Mouse (Mus musculus): Measurements from ENCODE around the gene Pkp2.

DNA sequence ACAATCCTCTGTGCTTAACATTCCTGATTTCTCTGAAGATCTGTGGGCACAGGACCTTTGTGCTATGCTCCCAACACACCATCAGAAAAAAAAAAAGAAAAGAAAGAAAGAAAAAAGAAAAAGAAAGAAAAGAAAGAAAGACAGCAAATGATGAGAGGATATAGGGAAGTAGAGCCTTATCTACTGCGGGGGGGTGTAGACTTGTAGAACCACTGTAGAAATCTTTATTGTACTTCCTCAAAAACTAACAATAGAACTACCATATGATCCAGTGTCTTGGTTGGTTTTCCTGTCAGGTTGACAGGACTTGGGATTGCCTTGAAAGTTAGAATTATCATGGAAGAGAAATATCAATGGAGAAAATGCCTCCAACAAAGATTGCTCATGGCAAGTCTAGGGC, 8.5 kb upstream of the Pkp2 start:
- TF ChIP-seq CTCF (conservative IDR thresholded peaks at IDR 0.05; ENCODE audit: insufficient read depth, insufficient read length, low read depth, low read length) = no peak
- TF ChIP-seq POLR2A (IDR thresholded peaks at IDR 0.05; ENCODE audit: low read depth, low read length) = no peak

Measured in kidney, adult 2 months (tissue).